Mouse (Mus musculus) brain, embryonic 14.5 days (tissue): Measurements from ENCODE around the gene Ksr2.

Source experiments
- CTCF ChIP-seq: fragments of 200-500 bp; IDR thresholded peaks from 2 replicates; pipeline ENCODE4 v1.5.1; 2012; ENCODE audit warnings: inconsistent platforms, mild to moderate bottlenecking, moderate library complexity, borderline replicate concordance; ENCODE audit not compliant: insufficient read depth, insufficient read length; ENCODE audit errors: extremely low read depth
- POLR2A ChIP-seq: fragments of 200-500 bp; IDR thresholded peaks from 2 replicates; pipeline ENCODE4 v1.6.1; 2012; ENCODE audit warnings: mild to moderate bottlenecking, inconsistent platforms, borderline replicate concordance; ENCODE audit not compliant: poor library complexity, insufficient read depth, insufficient read length, severe bottlenecking; ENCODE audit errors: extremely low read depth

DNA sequence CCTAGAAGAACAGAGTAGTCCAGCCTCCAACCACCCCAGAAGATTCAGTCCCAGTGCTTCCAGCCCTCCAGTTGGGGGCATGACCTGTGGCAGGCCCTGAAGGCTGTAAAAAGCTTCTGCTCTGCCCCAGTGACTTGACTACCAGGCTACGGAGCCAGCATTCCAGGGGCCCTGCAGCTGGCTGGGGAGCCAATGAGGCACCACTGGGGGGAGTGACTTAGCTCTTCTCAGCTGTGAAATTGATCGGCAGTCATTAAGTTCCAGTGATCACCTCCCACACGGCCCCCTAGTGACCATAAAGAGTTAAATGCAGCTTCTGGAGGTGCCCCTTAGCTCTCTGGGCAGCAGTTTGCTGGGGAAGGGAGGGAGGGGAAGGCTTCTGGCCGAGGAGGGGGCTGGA, 213.1 kb downstream of the Ksr2 start:
- TF ChIP-seq CTCF: no peak
- no peak for TF ChIP-seq POLR2A
